Mouse (Mus musculus) hindlimb bud, embryonic 11.5 days (tissue): ENCODE measurements around the gene Cdk9.

Experiments
- DNase-seq: peaks from one replicate; pipeline ENCODE4 v3.0.0-alpha.2; 2012; ENCODE audit warnings: low read depth, low spot score; ENCODE audit errors: extremely low spot score

Cdk9 gene

GRCm38 (mm10) chr2:32734933-32735332 lies 22.1 kb upstream of the Cdk9 start:
- DNase-seq: no peak

- no peak for DNase-seq
Measured at GRCm38 (mm10) chr2:32734480-32734879, 21.6 kb upstream of the Cdk9 start.

DNA sequence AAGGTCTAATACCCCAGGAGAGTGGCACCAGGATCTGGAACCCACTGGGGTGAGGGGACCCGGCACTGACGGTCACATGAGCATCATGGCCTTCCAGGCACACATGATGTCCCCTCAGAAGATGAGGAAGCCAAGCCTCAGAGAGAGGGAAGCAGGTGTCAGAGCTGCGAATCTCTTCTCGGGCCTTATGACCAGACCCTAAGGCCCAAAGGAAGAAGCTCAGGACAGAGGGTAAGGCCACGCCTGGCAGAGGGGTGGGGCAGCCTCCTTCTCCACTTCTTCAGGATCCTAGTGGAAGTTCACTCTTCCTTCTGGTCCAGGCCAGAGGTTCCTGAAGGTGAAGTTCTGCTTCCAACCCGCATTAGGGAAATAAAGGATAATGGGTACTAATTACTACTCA lies 19.8 kb upstream of the Cdk9 start:
- DNase-seq: no peak

GRCm38 (mm10) chr2:32731911-32732310 lies 19.0 kb upstream of the Cdk9 start:
- no peak for DNase-seq

- DNase-seq: peak; percentile 61
Measured at GRCm38 (mm10) chr2:32730854-32731253, 18.0 kb upstream of the Cdk9 start.

GRCm38 (mm10) chr2:32729547-32729946 lies 16.7 kb upstream of the Cdk9 start:
- DNase-seq: no peak

- no peak for DNase-seq
Measured at GRCm38 (mm10) chr2:32728463-32728862, 15.6 kb upstream of the Cdk9 start.

DNA sequence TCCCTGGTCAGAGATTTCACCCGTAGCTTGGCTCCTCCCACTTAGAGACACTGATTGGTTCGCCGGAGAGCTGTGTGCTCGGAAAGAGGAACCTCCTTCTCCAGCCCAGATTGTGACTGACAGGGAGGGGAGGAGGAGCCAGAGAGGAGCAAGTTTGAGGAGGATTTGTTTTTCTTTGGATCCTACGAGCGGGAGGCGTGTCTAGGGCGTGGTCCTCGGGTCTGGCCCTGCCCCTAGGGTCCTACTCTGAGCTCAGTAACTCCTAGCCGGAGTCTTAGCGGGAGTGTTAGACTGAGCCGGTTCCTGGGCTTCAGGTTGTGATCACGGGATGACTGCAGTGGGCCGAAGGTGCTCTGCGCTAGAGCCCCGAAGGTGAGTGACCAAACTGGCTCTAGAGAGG lies 14.6 kb upstream of the Cdk9 start:
- DNase-seq: peak; percentile 92

DNA sequence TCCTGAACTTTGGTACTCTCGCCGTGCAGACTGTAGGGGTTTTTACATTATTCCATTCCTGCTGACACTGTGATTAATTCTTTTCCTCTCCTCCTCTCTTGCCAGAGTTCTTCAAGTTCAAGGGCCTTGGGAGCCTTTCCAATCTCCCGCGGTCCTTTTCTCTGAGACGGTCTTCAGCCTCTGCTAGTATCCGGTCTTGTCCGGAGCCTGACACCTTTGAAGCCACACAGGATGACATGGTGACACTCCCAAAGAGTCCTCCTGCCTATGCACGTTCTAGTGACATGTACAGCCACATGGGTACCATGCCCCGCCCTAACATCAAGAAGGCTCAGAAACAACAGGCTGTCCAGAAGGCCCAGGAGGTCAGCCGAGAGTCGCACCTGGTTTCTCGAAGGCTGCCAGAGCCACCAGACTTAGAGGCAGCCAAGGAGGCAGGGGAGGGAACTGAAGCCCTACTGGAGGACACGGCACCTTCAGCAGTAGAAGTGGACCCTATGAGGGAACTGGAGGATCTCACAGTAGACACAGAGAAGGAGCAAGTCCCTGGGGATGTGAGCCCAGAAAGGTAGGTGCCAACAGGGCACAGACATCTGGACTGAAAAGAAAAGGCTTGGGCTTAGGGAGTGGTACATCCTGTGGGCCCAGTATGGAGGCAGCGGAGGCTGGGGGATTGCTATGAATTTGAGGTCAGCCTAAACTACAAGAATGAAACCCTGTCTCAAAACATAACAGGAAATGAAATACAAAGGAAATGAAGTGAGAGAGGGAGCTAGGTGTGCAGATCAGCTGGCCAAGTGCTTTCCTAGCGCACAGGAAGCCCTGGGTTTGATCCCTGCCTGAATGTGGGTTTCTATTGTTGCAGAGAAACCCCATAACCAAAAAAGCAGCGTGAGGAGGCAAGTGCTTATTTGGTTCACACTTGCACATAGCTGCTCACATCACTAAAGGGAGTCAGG lies 12.2 kb upstream of the Cdk9 start:
- no peak for DNase-seq

DNA sequence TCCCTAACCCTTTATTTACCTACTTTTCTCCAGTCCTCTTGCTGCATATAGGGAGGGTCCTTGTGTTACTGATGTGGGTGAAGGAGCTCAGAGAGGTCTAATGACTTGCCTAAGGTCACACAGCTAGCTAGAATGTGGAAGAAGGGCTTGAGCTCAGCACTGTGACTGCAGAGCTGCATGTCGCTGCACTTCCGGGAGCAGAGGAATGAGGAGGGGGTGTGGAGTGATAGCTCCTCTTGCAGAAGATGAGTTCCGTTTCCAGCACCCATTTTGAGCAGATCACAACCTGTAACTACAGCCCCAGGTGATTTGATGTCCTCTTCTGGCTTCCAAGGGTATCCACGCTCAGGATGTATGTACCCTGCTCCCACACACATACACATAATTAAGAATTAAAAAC lies 11.3 kb upstream of the Cdk9 start:
- DNase-seq: no peak

DNA sequence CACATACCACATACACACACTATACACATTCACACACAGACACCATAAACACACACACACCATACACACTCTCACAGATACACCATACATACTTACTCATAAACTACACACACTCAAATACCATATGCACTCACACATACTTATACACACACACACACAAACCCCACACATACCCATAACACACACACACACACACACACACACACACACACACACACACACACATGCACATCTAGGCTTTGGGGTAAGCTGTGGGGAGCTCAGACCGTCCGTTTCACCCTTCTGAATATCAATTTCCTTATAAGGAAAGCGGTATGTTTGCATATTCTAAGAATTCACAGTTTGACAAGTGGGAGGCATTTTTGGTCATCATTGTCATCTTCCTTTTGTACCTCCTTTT lies 9.7 kb upstream of the Cdk9 start:
- no peak for DNase-seq

DNA sequence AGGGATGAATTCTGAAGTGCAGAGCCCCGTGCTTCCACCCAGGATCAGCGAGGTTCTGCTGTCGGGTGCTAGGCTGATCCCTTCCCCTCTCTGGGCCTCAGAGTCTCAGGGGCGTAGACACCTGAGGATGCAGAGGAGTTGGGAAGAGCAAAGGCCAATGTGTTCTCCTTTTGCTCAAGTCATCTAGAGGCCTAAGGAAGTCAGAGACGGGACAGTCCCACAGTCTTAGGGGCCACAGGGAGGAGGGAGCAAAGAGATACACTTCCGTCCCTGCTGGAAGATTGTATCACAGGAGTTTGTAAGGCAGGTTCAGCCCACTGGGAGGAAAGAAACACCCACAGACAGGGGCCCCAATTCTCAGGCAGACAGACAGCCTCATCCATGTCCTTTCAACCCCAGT lies 9.2 kb upstream of the Cdk9 start:
- no peak for DNase-seq

DNA sequence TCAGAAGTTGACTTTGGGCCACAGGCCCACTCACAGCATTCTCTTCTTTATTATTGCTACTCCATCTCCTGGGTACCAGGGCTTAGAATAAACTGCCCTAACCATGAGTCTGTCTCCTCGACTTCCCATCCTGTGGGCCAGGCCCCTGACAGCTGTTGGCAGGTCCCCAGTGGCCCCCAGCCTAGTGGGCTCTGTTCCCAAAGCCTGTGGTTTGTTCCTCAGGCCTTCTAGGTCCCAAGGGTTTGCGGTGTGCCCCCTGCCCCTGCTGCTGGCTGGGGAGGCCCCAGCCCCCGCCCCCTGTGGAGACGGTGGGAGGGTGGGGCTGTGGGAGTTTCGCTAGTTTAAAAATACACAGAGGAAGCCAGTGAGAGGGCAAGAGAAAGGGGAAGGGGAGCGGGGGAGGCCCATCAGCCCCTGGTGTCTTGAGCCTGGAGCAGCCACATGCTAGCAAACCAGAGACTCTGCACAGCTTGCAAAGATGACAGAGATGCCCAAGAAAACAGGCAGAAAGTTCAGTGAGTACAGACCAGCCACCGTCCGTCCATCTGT lies 7.9 kb upstream of the Cdk9 start, which contains the start of gene Sh2d3c:
TSS of gene Sh2d3c (plus strand) at position 375 of the 549 bp plus-strand sequence.
- no peak for DNase-seq

DNA sequence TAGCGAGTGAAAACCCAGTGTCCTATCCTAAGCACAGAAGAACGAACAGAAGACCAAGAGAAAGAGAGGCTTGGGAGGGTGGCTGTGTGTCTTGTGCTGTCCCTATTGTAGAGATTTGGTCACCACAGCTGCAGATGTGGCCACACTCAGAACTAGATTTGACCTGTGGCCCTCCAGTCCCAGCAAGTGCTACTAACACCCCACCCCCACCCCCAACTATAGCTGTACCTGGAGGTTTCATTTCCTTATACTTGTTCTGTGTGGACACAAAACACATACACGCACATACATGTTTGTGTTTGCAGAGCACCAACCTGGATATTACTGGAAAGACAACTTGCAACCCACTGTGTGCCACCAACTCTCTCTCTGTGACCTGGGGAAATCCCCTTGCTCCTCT lies 7.2 kb upstream of the Cdk9 start:
- DNase-seq: no peak

- no peak for DNase-seq
Measured at GRCm38 (mm10) chr2:32718761-32719160, 5.9 kb upstream of the Cdk9 start.

DNA sequence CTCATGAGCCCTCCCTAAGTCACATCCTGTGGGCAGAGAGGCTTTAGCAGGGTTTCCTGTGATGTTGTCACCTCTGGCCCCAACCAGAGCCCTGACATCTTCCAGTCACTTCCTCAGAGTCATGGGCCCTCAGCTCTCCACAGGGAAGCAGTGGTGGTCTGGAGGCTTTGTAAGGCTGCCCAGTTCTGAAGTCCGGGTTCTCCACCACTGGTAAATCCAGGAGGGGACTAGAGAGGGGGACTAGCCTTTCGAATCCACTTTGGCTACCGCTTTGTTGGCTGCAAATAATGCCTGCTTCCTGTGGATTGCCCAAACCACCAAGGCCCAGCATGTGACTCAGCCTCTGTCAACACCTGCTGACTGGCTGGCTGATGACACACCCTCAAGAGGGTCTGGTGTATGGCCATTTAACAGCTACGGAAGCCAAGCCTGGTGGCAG lies 2.1 kb upstream of the Cdk9 start:
- no peak for DNase-seq

DNA sequence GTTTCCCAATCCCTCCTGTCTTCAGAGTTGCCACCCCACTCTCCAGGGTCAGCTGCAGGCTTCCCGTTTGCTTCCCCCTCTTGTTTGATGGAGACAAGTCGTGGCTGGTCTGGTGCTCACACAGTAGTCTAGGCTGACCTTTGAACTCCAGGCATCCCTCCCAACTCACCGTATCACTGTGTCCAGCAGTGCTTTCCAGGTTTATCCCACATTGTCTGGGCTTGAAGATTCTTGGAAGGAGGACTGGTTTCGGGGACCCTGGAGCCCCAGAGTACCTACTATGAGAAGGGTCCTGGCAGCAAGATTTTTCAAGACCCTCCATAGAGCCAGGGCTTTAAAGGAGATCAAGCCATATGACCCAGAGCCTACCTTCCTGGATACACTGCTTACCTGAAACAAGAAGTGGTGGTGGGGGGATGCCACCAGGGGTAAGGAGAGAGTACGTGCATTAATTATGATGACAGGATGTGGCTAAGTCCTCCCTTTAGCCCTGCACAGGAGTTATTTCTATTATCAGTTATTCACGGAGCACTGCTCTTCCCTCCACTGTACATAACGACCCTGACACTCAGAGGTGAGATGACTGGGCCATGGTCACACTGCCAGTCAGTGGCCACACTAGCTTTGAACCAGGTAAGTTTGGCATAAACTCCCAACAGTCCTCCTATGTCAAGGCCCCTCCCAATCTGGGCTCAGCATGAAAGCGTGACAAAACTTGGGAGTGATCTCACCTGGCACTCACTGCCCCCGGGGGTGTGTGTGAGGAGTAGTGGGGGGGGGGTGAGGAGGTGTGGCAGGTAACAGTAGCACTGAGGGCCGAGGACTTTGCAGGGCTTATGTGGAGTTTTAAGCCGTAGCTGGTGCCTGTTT lies 1.5 kb upstream of the Cdk9 start:
- no peak for DNase-seq

DNA sequence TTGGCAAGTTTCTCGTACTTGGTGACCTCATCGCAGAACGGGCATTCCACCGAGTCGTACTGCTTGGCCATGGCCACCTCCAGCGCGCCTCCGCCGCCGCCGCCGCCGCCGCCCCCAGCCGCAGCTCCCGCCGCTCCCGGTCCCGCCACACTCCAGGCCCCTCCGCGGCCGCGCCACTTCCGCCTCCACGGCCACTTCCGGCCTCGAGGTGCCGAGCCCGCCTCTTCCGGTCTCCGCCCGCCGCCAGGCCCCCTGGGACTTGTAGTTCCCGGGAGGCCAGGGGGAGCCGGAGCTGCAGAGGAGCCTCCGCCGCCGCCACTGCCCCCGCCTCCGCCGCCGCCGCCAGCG lies 316 bp downstream of the Cdk9 start:
- DNase-seq: no peak

DNA sequence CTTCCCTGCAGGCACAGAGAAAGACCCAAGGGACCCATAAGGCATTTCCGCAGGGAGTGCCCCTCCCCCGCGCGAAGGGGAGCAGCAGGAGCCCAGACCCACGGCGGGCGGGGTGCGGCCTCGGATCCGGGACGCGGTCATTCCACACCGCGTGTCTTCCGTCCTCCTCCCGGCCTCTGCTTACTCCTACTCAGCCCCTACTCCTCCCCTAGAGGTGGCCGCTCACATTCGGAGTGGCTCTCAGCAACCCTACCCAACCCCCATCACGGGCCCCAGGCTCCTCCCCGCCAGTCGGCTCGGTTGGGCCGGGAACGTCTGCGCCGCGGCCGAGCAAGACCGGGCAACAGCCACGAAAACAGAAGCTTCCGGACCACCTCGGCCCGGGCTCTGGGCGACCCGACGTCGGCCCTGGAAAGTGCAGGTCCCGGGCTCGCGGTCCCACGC lies 746 bp downstream of the Cdk9 start:
- DNase-seq: no peak

GRCm38 (mm10) chr2:32711301-32712056 lies 1.4 kb downstream of the Cdk9 start:
- DNase-seq: no peak

- no peak for DNase-seq
Measured at GRCm38 (mm10) chr2:32710425-32710824, 2.5 kb downstream of the Cdk9 start.
